Mouse (Mus musculus) neural tube, embryonic 10.5 days (tissue): ENCODE data around the gene Specc1.

ENCODE experiments used
- DNase-seq: peaks from one replicate; pipeline ENCODE4 v3.0.0-alpha.2; 2017; ENCODE audit warnings: low spot score; ENCODE audit errors: extremely low spot score

Gene Specc1

DNA sequence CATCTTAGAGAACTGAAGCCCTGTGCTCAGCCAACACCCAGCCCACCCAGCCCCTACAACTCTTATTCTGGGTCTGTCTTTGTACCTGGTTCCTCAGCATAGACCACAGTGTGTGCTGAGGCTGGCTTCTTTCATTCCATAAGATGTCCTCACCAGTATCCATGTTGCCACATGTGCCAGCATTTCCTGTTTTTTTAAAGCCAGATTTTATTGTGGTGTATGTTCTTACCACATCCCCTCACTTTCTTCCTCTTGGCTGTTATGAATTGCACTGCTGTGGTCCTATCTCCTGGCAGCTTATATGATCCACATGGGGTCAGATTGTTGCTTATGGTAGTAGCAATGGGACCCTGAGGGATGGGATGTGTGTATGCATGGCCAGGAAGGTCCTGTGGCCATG lies 92.6 kb downstream of the Specc1 start:
- no peak for DNase-seq

- DNase-seq = peak; percentile 25
Observed at GRCm38 (mm10) chr11:62050356-62051330, 94.1 kb downstream of the Specc1 start.

- no peak for DNase-seq
Observed at GRCm38 (mm10) chr11:62051487-62051886, 94.9 kb downstream of the Specc1 start.

GRCm38 (mm10) chr11:62053928-62054327 lies 97.4 kb downstream of the Specc1 start:
- no peak for DNase-seq

DNA sequence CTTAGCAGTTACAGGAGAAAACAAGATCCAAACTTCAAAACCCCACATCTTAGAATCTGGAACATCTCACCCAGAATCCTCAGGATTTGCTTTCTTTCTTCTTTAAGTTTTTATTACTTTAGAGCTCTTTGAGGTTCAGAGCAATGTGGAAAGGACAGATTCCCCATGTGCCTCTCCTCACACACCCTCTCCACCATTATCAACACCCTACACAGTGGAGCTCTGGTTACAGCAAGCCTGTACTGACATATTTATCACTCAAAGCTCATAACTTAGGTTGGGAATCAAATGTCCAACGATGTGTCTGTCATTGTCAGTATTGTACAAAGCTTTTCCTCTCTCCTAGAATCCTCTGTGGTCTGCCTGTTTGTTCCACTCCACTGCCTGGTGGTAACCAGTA lies 108.0 kb downstream of the Specc1 start:
- no peak for DNase-seq

- DNase-seq = no peak
Observed at GRCm38 (mm10) chr11:62065655-62066054, 109.1 kb downstream of the Specc1 start.

GRCm38 (mm10) chr11:62069554-62069953 lies 113.0 kb downstream of the Specc1 start:
- peak; percentile 15 for DNase-seq

DNA sequence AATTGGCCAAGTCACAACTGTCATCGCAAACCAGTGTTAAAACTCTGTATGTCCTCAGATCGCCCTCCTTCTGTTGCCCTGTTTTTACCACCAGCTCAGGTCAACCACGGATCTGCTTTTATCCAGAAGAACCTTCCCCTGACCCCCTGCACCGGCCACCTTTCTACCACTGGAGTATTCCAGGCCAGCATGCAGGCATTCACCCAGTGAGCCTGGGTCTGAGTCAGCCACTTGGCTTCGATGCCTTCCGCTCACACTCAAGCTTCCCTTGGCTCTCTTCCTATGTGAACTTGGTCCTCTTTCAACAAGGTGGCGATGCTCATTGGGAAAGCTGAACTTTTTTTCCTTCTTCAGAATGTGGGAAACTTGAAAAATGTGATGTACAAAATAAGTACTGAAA lies 113.6 kb downstream of the Specc1 start:
- no peak for DNase-seq

DNA sequence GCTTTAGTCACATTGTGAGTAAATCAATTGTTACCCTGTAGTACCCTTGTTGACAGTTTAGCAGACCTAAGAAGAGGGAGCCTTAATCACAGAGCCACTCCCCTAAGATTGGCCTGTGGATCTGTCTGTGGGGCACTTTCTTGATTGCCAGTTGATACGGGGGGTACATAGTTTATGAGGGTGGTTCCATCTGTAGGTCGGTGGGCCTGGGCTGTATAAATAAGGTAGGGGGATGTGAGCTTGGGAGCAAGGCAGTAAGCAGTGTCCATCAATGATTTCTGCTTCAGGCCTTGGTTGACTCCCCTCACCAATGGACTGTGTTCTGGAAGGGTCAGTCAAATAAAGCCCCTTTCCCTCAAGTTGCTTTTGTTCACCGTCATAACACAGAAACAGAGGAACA lies 115.8 kb downstream of the Specc1 start:
- no peak for DNase-seq

DNA sequence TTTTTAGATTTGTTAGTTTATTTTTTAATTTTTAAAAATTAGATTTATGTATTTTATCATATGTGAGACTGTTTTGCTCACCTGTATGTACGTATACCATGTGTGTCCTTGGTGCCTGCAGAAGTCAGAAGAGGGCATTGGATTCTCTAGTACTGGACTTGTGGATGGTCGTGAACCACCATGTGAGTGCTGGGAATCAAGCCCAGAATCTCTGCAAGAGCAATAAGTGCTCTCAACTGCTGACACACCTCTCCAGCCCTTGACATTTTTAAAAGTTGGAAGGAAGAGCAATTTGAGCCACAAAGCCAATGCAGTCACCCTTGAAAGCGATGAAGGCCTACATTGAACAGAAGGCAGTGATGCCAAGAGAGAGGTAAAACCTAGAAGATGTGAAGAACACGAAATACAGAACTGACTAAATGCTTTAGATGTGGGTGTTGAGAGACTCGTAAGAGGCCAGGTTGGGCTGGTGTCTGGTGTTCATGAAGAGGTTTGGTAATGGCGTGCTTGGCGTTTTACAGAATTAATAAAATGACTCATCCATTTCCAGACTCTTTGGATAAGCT lies 117.1 kb downstream of the Specc1 start:
- no peak for DNase-seq

DNA sequence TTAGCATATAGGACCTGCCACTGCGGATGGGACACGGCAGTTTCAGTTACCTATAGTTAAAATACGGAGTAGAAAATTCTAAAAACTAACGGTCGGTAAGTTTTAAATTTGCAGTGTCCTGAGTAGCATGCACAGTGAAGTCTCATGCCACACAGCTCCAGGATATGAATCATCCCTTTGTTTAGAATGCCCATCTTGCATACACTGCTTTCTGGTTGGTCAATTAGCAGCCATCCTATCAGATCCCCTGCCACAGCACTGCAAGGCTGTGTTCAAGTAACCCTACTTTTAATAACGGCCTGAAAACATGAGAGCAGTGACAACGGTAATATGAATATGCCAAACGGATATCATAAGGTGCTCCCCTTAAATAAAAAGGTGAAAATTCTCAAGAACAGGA lies 118.0 kb downstream of the Specc1 start:
- DNase-seq = no peak

DNA sequence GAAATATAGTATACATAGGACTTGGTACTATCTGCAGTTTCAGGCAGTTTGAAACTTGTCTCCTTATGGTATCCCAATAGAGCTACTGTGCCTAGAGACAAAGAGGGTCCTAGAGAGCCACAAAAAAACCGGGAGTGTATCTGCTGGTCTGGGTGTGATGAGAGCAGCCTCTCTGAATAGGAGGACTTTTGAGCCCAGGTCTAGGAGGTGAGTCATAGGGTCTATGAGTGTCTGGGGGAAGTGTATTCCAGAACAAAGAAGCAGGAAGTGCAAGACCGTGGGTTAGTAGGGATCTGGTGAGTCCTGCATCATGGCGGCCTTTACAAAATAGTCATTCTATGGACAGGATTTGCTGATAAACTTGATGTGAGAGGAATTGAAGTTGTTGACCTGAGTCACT lies 118.5 kb downstream of the Specc1 start:
- no peak for DNase-seq

DNA sequence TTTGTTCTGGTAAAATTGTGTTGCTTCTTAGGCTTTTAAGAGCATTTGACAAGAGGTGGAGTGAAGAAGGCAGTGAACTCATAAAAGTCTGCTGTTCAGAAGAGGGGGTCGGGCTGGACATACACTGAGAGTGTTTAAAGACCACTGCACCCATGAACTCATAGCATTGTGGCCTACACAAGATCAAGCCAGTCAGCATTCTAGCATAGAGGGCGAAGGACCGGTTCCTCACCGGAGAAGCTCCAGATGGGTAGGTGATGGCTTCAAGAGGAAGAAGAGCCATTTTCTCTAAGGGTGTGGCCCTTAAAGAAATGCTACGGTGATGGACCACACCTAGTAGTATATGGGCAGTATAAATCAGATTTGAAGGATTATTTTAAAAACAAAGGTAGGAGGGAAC lies 119.0 kb downstream of the Specc1 start:
- no peak for DNase-seq

DNA sequence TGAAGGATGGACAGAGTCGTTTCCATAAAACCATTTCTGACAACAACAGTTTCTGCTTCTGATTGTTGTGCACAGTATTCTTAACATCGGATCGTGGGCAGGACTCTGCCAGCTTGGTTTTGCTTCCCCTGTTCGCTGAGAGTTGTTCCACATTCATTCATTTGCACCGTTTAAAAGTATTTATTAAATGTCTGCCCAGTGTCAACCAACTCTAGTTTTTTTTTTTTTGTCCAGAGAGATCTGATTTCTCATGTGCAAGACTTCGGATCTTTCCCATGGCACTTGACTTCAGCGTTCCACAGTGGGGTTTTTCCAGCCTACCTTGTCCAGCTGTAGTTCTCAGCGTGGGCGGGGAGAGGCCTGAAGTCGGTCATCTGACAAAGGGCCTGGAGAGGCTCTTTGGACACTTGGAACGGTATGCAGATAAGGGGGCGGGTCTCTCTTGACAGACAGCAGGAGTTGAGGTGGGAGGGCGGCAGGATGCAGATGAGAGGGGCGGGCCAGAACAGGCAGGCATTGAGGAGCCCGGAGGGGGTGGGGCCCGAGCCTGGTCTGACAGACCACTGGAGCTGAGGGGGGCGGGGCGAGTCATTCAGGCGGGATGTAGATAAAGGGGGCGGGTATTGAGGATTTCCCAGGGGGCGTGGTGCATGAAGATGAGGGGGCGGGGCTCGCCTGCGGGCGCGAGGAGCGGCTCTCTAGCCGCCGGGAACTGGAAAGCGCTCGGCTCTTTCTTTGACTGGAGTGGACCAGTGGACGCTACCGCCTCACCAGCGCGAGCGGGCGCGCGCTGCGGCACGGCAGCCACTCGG lies 120.0 kb downstream of the Specc1 start:
- peak; percentile 98 for DNase-seq

DNA sequence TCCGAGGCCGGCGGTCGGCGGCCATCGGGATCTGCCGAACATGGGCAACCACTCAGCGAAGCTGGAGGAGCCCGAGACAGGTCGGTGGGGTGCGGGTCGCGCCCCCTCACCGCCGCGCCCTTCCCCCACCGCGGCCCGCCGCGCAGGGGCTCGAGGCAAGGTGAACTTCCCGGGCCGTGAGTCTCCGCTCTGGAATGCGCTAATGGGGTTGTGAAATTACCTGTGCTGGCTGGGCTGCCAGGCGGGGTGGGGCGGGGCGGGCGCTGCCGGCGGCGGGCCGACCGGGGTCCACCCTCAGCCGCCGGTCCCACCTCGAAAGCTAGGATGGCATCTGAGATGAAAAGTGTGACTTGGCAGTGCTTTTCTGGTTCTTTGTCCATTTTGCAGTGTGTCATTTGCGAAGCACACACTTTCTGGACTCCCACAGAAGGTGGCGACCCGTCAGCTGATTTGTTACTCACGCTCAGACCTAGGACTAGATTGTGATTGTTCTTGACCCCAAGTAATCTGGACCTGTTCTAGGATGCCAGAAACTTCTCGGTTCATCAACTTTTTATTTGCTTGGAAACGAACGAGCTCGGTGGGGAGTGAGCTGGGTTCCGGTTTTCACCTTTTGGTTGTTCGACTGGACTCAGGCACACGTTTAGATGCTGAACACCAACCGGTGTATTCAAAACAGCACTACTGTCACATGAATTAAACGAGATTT lies 120.7 kb downstream of the Specc1 start:
- no peak for DNase-seq

GRCm38 (mm10) chr11:62078371-62078770 lies 121.8 kb downstream of the Specc1 start:
- no peak for DNase-seq

GRCm38 (mm10) chr11:62079100-62079857 lies 122.7 kb downstream of the Specc1 start:
- DNase-seq = no peak

- no peak for DNase-seq
Observed at GRCm38 (mm10) chr11:62080476-62080875, 123.9 kb downstream of the Specc1 start.

GRCm38 (mm10) chr11:62086648-62087047 lies 130.1 kb downstream of the Specc1 start:
- DNase-seq = no peak

- no peak for DNase-seq
Observed at GRCm38 (mm10) chr11:62087051-62087450, 130.5 kb downstream of the Specc1 start.

DNA sequence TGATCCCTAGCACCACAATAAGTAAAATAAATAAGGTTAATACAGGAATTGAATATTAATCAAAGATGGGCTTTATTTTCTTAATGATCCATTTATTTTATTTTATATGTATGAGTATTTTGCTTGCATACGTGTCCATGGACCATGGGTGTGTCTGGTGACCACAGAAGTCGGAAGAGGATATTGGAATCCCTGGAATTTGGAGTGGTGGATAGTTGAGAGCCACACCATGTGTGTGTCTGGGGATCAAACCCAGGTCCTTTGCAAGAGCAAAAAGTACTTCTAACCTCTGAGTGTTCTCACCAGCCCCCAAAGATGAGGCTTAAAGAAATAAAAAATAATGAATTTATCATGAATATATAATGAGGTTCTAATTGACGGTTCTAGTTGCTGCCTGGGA lies 132.1 kb downstream of the Specc1 start:
- DNase-seq = no peak
